Mouse (Mus musculus): ENCODE data around the gene Ugt1a7c. TPM values are rescaled to one million over a fixed set of nuclear protein-coding genes. Genes with fewer than 3 reads are reported as not detected.

Ugt1a7c gene
- polyA plus RNA-seq, 1 experiment, result not detected

DNA sequence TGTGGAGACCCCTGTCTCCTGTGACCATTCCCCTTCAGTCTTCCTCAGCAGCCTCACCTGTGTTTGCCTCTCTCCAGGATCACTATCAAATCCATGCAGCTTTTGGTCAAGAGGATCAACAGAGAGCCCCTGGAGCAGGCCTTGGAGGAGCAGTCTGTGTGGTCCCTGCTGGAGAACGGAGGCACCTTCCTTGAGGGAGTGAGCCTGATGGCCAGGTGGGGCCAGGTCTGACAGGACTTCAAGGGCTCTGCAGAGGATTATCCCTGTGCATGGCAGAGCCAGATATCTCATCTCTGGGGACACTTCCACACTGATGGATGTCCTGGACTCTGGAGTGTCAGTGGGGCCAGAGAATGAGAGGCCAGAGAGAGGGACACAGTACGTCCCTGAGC, 160.6 kb downstream of the Ugt1a7c start:
- no peak for TF ChIP-seq CTCF (IDR thresholded peaks at IDR 0.05; ENCODE audit: control insufficient read depth, insufficient read depth, insufficient read length)
- TF ChIP-seq CEBPB (IDR thresholded peaks at IDR 0.05; ENCODE audit: low read depth), result no peak
- no peak for TF ChIP-seq USF1 (IDR thresholded peaks at IDR 0.05; ENCODE audit: low read depth)
- no peak for TF ChIP-seq MAX (IDR thresholded peaks at IDR 0.05)
- no peak for TF ChIP-seq FOSL1 (IDR thresholded peaks at IDR 0.05; ENCODE audit: insufficient read depth, low read length, poor library complexity, severe bottlenecking)
- no peak for TF ChIP-seq MYOG (IDR thresholded peaks at IDR 0.05; ENCODE audit: control insufficient read depth, extremely low read depth, insufficient read length)
- TF ChIP-seq MYOD1 (IDR thresholded peaks at IDR 0.05; ENCODE audit: control insufficient read depth, insufficient read length, low read depth), result no peak
- H3ac ChIP-seq (ENCODE audit: control insufficient read depth, insufficient read length, low read depth), result no peak overlapping the region
- H3K79me3 ChIP-seq (ENCODE audit: low read depth), result no peaks in the 10 kb centered on the region
- H3K27me3 ChIP-seq (ENCODE audit: control insufficient read depth, insufficient read depth, insufficient read length), result peaks cover 3% of the 10 kb centered on the region
- H3K4me3 ChIP-seq (ENCODE audit: insufficient read depth, poor library complexity, severe bottlenecking), result no peak overlapping the region
- no peaks in the 10 kb centered on the region for H3K79me2 ChIP-seq (ENCODE audit: control insufficient read depth, insufficient read depth)
- H3K36me3 ChIP-seq (ENCODE audit: control insufficient read depth, insufficient read depth), result no peaks in the 10 kb centered on the region

DNA sequence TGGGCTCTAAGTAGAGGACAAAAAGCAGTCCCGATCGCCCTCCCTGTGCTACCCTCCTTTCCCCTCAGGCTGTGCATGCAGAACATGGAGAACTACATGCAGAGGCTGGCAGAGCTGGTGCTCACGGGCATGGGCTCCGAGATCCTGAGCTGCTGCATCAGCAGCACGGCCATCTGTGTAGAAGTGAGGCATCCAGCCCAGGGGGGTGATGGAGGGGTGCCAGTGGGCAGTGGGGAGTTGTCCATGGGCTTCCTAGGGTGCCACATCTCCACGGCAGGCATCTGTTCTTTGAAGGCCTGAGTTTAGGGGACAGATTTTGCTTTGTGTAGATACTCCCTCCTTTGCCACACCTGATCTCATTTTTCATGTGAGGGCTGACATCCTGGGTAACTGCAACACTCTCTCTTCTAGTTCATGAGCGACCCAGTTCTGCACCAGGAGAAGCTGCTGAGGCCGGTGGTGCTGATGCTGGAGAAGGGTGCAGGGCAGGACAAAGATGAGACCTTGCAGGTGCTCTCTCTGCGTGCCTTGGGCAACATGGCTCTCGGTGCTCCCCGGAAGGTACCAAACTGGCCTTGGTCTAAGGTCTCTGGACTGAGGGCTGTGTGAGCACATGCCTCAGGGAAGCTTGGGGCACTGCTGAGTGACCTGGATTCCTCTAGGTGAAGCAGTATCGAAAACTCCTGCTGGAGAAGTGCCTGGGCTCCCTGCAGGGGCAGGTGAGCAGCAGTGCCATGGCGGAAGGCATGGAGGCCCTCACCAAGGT, 161.3 kb downstream of the Ugt1a7c start:
- Histone ChIP-seq H3K79me2 (ENCODE audit: control insufficient read depth, insufficient read depth) (no peaks in the 10 kb centered on the region), H3ac (ENCODE audit: control insufficient read depth, insufficient read length, low read depth) (no peak overlapping the region), H3K27me3 (ENCODE audit: control insufficient read depth, insufficient read depth, insufficient read length) (peaks cover 3% of the 10 kb centered on the region), H3K79me3 (ENCODE audit: low read depth) (peaks cover under 1% of the 10 kb centered on the region), H3K4me3 (ENCODE audit: insufficient read depth, poor library complexity, severe bottlenecking) (no peak overlapping the region), H3K36me3 (ENCODE audit: control insufficient read depth, insufficient read depth) (peaks cover 2% of the 10 kb centered on the region)
- no peak for TF ChIP-seq MAX (IDR thresholded peaks at IDR 0.05)
- TF ChIP-seq MYOG (IDR thresholded peaks at IDR 0.05; ENCODE audit: control insufficient read depth, extremely low read depth, insufficient read length), result no peak
- TF ChIP-seq CEBPB (IDR thresholded peaks at IDR 0.05; ENCODE audit: low read depth), result no peak

DNA sequence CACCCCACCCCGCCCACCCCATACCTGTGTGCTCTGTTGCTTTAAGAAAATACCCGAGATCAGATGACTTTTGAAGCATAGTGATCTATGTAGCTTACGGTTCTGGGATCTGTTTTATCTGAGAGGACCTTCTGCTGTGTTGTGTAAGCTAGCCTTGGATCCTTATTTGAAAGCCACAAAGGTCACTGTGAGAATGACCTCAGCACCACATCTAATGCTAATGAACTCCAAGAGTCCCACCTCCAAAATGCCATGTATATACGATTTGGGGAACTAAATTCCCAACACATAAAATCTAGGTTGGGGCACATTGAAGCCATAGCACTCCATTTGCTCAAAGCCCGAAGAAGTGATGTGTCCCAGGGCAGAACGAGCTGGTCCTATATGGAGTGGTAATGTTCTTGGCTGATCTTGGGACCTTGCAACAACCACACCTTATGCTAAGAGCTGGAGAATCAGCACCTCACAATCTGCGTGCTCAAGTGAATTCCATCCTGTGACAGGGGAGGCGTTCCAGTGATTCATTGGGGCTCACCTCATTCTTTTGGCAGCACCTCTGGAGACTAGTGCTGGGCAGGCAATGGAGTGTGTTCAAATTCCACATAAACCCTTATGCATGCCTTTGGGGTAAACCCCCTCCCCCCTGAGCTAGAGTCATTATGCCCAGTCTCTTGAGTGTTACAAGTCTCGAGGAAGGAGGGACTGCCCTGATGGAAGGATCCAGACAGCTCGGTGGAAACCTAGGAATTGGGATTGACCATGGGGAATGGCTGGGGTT, 162.2 kb downstream of the Ugt1a7c start:
- TF ChIP-seq FOSL1 (IDR thresholded peaks at IDR 0.05; ENCODE audit: insufficient read depth, low read length, poor library complexity, severe bottlenecking) (no peak), MYOD1 (IDR thresholded peaks at IDR 0.05; ENCODE audit: control insufficient read depth, insufficient read length, low read depth) (no peak), CTCF (IDR thresholded peaks at IDR 0.05; ENCODE audit: control insufficient read depth, insufficient read depth, insufficient read length) (no peak), USF1 (IDR thresholded peaks at IDR 0.05; ENCODE audit: low read depth) (no peak), MYOG (IDR thresholded peaks at IDR 0.05; ENCODE audit: control insufficient read depth, extremely low read depth, insufficient read length) (no peak), CEBPB (IDR thresholded peaks at IDR 0.05; ENCODE audit: low read depth) (no peak), MAX (IDR thresholded peaks at IDR 0.05) (no peak)
- H3K79me3 ChIP-seq (ENCODE audit: low read depth), result peaks cover 2% of the 10 kb centered on the region
- peaks cover 8% of the 10 kb centered on the region for H3K79me2 ChIP-seq (ENCODE audit: control insufficient read depth, insufficient read depth)
- no peak overlapping the region for H3ac ChIP-seq (ENCODE audit: control insufficient read depth, insufficient read length, low read depth)
- no peak overlapping the region for H3K4me3 ChIP-seq (ENCODE audit: insufficient read depth, poor library complexity, severe bottlenecking)
- H3K27me3 ChIP-seq (ENCODE audit: control insufficient read depth, insufficient read depth, insufficient read length), result peaks cover 3% of the 10 kb centered on the region
- peaks cover 11% of the 10 kb centered on the region for H3K36me3 ChIP-seq (ENCODE audit: control insufficient read depth, insufficient read depth)

DNA sequence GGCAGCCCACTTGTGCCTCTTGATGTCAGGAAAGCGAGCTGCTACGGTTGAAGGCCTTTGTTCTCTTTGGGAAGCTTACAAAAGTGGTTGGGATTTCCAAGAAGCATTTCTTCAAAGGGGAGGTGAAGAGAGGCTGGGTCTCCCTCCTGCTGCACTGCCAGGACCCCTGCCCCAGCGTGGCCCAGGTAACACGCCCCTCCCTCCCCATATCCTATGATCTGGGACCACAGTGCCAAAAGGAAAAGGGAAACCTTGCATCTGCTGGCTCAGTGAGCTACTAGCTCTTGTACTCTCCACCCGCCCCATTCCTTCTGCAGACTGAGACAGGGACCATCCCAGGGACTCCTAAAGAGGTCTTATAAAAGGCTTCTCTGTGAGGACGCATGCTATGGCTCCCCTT, 162.8 kb downstream of the Ugt1a7c start:
- TF ChIP-seq CTCF (IDR thresholded peaks at IDR 0.05; ENCODE audit: control insufficient read depth, insufficient read depth, insufficient read length) (no peak), CEBPB (IDR thresholded peaks at IDR 0.05; ENCODE audit: low read depth) (no peak), USF1 (IDR thresholded peaks at IDR 0.05; ENCODE audit: low read depth) (no peak), MAX (IDR thresholded peaks at IDR 0.05) (no peak), FOSL1 (IDR thresholded peaks at IDR 0.05; ENCODE audit: insufficient read depth, low read length, poor library complexity, severe bottlenecking) (no peak), MYOG (IDR thresholded peaks at IDR 0.05; ENCODE audit: control insufficient read depth, extremely low read depth, insufficient read length) (no peak), MYOD1 (IDR thresholded peaks at IDR 0.05; ENCODE audit: control insufficient read depth, insufficient read length, low read depth) (no peak)
- Histone ChIP-seq H3K27me3 (ENCODE audit: control insufficient read depth, insufficient read depth, insufficient read length) (no peaks in the 10 kb centered on the region), H3K79me2 (ENCODE audit: control insufficient read depth, insufficient read depth) (peaks cover 8% of the 10 kb centered on the region)

DNA sequence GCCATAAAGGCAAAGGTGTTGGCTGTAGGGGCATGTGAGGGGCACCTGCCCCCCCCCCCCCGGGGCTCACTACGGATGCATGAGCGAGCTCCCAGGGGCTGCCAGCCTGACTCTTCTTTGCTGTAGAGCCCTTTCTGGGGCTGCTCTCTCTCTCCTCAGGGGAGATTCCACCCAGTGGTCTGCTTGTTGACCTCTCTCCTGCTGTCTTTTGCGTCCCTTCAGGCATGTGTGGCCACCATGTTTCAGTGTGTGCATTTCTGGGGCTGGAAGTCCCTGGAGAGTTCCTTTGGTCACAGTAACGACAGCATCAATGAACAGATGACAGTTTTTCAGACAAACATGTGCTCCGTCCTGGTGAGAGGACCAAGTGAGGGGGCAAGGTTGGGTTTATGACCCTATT, 163.5 kb downstream of the Ugt1a7c start:
- H3K79me3 ChIP-seq (ENCODE audit: low read depth), result peaks cover 2% of the 10 kb centered on the region
- TF ChIP-seq CTCF (IDR thresholded peaks at IDR 0.05; ENCODE audit: control insufficient read depth, insufficient read depth, insufficient read length) (no peak), MYOG (IDR thresholded peaks at IDR 0.05; ENCODE audit: control insufficient read depth, extremely low read depth, insufficient read length) (no peak), FOSL1 (IDR thresholded peaks at IDR 0.05; ENCODE audit: insufficient read depth, low read length, poor library complexity, severe bottlenecking) (no peak), CEBPB (IDR thresholded peaks at IDR 0.05; ENCODE audit: low read depth) (no peak), MAX (IDR thresholded peaks at IDR 0.05) (no peak)

More for the DNA sequence above, 162.8 kb downstream of the Ugt1a7c start:
- Histone ChIP-seq H3K36me3 (ENCODE audit: control insufficient read depth, insufficient read depth) (peaks cover 17% of the 10 kb centered on the region), H3K4me3 (ENCODE audit: insufficient read depth, poor library complexity, severe bottlenecking) (no peak overlapping the region), H3K79me3 (ENCODE audit: low read depth) (peaks cover 2% of the 10 kb centered on the region), H3ac (ENCODE audit: control insufficient read depth, insufficient read length, low read depth) (no peak overlapping the region)

More for the DNA sequence above, 163.5 kb downstream of the Ugt1a7c start:
- no peaks in the 10 kb centered on the region for H3K27me3 ChIP-seq (ENCODE audit: control insufficient read depth, insufficient read depth, insufficient read length)
- no peak overlapping the region for H3K4me3 ChIP-seq (ENCODE audit: insufficient read depth, poor library complexity, severe bottlenecking)
- no peak overlapping the region for H3ac ChIP-seq (ENCODE audit: control insufficient read depth, insufficient read length, low read depth)
- peaks cover 14% of the 10 kb centered on the region for H3K79me2 ChIP-seq (ENCODE audit: control insufficient read depth, insufficient read depth)
- H3K36me3 ChIP-seq (ENCODE audit: control insufficient read depth, insufficient read depth), result peaks cover 24% of the 10 kb centered on the region

Measured in C2C12 (cell line).